Mouse (Mus musculus) ovary, adult 18-20 months (tissue): Measurements from ENCODE around the gene Gm6034.
"Not testable (repeated sequence)": the region's sequence is repeated elsewhere in the genome, so short reads cannot be mapped to it uniquely, and the experiment has no call there.

ENCODE experiments used
- DNase-seq: peaks from one replicate; pipeline ENCODE4 v3.0.0; 2022; ENCODE audit warnings: low spot score, mixed read lengths

Gm6034 gene

DNA sequence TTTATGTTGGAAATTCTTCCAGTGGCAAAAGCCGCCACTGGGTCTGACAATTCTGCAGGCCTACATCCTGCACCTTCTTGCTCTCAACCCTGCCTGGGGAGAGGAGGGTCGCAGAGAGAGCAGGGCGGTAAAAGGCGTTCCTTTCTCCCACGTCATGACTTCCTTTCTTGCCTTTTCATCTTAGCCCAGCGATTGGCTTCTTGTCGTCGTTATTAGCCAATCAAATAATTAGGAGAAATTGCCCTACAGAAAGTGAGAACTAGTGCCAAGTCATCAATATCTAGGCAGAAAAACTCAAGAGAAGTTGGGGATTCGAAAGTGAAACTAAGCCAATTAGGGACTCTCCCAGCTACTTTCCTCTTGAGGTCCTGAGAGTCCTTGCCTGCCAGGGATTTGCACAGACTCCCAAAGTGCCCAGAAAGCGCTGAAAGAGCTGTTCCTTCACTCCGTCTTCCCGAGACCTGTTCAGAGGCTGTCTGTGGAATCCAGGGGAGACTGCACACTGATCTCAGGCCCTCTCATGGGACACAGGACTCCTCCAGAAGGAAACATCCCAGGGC, at the start of gene Gm6034, which contains the start of gene H2-T22:
Gene Gm6034, plus strand, starts transcription at position 352 of the 560 bp plus-strand sequence.
Gene H2-T22, minus strand, starts transcription at position 138 of the 560 bp plus-strand sequence.
- peak; percentile 79 for DNase-seq

GRCm38 (mm10) chr17:35993675-35994074, 49.1 kb upstream of the Gm6034 start:
- peak; percentile 50 for DNase-seq

GRCm38 (mm10) chr17:35994175-35994878, 48.4 kb upstream of the Gm6034 start:
- DNase-seq, result peak; percentile 70

DNA sequence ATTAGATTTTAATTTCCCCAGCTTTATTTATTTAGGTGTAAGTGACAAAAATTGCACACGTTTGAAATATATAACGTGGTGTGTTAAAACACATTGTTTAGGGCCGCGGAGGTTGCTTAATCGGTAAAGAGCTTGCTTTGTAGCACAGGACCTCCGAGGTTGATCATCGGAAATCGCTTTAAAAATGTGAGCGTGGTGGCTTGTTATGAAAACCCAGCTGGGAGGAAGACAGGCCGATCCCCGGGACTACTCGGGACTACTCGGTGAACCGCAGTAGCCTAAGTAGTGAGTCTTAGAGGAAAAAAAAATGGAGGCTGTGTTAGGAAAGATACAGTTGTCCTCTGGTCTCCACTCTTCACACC, 47.9 kb upstream of the Gm6034 start:
- DNase-seq, result no peak

DNA sequence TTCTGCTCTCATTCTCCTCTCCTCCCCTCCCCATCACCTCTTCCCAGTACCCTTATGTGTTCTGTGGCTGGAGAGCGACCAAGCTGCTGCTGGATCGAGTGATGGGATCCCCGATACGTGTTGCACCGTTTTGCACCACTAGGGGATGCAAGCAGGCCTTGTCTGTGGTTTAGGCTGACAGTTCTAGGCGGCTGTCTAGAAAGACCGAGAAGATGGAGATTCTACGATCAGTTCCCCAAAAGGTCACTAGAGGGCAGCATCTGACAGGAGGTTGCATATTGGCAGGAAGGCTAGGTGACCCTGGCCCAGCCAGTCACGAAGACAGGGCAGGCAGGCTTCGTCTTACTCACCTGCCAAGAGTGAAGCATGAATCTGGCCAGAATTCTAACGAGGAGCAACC, 45.8 kb upstream of the Gm6034 start:
- DNase-seq, result peak; percentile 87

DNA sequence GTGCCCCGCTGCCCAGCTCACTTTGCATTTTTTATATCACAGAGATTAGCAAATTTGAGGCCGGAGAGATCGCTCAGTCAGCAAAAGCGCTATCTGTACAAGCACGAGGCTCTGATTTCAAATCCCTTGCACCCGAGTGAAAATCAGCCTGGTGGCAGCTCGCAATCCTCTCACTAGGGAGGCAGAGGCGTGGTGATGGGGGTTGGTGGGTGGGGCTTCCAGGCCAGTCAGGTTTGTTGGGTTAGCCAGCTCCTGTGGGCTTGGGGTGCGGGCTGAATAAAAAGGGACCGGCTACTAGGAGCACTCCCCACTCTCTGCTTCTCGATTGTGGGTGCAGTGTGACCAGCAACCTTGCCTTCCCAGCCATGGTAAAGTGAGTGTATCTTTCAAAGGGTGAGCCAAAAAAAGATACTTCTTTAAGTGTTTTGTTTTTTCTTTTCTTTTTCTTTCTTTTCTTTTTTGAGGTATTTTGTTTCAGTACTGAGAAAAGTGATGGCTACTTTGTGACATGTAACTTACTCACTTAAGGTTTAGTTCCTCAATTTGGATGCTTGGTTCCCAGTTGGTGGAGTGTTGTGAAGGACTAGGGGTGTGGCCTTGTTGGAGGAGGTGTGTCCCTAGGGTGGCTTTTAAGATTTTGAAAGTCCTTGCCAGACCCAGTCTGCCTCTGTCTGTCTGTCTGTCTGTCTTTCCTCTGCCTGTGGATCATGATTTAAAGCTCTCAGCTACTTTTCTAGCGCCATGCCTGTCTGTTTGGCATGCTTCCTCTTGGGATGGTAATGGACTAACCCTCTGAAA, 44.8 kb upstream of the Gm6034 start:
- no peak for DNase-seq

GRCm38 (mm10) chr17:35998545-35999305, 44.0 kb upstream of the Gm6034 start:
- no peak for DNase-seq

- no peak for DNase-seq
Observed at GRCm38 (mm10) chr17:35999356-35999755, 43.4 kb upstream of the Gm6034 start.

DNA sequence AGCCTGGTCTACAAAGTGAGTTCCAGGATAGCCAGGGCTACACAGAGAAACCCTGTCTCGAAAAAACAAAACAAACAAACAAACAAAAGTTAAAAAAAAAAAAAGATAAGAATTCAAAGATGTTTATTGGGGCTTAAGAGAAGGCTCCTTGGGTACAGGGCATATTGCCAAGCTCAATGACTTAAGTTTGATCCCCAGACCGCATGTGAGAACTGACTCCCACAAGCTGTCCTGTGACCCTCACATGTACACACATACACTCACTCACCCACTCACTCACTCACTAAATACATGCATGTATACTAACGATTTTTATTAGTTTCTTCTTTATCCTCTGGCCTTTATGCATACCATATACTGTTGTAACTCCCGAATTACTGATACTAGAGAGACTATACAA, 42.4 kb upstream of the Gm6034 start:
- no peak for DNase-seq

DNA sequence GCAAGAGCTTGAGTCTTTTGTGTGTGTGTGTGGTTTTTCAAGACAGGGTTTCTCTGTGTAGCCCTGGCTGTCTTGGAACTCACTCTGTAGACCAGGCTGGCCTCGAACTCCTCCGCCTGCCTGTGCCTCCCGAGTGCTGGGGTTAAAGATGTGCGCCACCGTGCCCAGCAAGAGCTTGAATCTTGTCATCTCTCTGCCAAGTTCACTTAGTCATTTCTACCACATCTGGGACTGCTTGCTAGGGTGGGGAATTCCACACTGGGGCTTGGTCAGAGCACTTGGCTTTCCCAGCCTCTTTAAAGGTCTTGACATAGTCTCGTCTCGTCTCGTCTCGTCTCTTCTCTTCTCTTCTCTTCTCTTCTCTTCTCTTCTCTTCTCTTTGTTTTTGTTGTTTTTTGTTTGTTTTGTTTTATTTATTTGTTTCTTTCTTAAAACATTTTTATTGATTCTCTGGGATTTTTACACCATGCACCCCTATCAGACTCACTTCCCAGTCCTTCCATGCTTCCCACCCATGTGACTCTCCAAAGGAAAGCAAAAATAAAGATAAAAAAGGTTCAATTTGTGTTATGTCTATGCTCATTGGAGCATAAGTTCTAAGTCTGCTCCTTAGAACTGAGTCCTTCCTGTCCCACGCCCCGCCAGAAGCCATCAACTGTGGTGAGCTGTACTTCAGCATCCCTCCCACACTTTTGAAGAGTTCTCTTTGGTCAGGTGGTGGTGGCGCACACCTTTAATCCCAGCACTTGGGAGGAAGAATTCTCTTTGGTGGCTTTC, 41.5 kb upstream of the Gm6034 start:
- DNase-seq, result no peak

GRCm38 (mm10) chr17:36001966-36002365, 40.8 kb upstream of the Gm6034 start:
- DNase-seq, result no peak

GRCm38 (mm10) chr17:36003331-36003730, 39.4 kb upstream of the Gm6034 start:
- DNase-seq, result no peak

DNA sequence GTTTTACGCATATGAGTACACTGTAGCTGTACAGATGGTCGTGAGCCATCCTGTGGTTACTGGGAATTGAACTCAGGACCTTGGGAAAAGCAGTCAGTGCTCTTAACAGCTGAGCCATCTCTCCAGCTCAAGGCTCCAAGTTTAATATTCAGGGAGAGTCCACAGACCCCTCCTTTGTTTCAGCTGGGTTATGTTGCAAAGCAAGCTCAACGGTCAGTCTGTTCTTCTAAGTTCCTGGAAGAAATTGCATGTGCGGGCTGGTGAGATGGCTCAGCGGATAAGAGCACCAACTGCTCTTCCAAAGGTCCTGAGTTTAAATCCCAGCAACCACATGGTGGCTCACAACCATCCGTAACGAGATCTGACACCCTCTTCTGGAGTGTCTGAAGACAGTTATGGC, 38.4 kb upstream of the Gm6034 start:
- not testable (repeated sequence) for DNase-seq

- no peak for DNase-seq
Observed at GRCm38 (mm10) chr17:36014977-36015376, 27.8 kb upstream of the Gm6034 start.

- no peak for DNase-seq
Observed at GRCm38 (mm10) chr17:36017046-36017445, 25.7 kb upstream of the Gm6034 start.

DNA sequence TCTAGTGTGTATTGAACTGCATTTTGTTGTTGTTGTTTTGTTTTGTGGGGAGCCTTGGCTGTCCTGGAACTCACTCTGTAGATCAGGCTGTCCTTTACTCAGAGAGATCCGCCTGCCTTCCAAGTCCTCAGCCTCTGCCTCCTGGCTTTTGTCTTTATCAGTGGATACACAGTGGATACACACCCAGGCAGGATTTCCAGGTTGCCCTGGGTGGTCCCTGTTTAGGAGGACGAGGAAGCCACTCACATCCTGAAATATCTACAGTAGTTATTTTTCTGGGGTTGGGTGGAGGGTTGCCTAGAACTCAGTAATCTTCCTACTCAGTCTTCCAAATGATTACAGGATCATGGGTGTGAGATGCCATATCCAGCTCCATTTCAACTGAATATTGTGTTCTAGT, 23.8 kb upstream of the Gm6034 start:
- no peak for DNase-seq

DNA sequence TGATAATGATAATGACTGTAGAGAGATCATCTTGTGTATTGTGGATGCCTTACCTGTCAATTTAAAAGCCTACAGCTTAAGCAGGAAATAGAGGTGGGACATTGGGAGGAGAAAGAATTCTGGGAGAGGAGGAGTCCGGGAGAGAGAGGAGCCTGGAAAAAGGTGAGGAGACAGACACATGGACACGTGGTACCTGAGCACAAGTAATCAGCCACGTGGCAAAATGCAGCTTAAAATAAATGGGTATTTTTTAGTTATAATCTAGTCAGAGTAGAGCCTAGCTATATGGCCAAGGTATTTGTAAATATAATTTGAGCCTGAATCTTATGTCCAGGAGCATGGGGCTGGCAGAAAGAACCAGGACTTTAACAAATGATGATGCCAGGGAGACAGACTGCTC, 23.2 kb upstream of the Gm6034 start:
- no peak for DNase-seq

- DNase-seq, result no peak
Observed at GRCm38 (mm10) chr17:36020191-36021073, 22.3 kb upstream of the Gm6034 start, which contains the start of gene H2-T24. Gene H2-T24 (minus strand): TSS chr17:36020560.

DNA sequence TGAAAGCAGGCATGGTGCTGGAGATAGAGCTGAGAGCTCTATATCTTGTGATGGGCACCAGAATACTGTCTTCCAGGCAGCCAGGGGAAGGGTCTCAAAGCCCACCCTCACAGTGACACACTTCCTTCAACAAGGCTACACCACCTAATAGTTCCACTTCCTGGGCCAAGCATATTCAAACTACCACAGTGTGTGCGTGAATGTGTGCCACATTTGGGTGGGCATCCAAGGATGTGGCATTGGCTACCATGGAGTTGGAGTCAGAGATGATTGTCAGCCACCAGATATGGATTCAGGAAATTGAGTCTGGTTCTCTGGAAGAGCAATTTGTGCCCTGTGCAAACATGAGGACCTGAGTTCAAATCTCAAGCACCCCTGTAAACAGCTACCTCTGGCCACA, 21.5 kb upstream of the Gm6034 start:
- no peak for DNase-seq

DNA sequence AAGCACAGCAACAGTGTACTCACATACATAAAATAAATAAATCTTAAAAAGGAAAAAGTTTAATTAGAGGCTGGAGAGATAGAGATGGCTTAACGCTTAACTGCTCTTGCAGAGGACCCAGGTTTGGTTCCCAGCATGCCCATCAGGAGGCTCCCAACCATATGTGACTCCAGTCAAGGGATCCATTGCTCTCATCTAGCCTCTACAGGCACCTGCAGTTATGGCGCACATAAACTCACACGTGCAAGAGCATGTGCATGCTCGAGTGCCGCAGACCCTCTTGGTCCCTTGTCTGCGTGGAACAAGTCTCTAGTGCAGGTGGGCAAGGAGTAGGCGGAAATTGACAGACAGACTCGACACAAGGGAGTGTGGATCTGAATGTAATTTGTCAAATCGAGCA, 20.7 kb upstream of the Gm6034 start:
- no peak for DNase-seq
